Mouse (Mus musculus) left cerebral cortex, postnatal 36 days (tissue): ENCODE data around the gene Slc1a3. TPM values are rescaled to one million over a fixed set of nuclear protein-coding genes. Genes with fewer than 3 reads are reported as not detected.
"Not testable (repeated sequence)": the region's sequence is repeated elsewhere in the genome, so short reads cannot be mapped to it uniquely, and the experiment has no call there.

Experiments
- DNase-seq, 2 experiments: peaks; one replicate each; pipeline ENCODE4 v3.0.0; 2021 to 2022; ENCODE audit warnings: low spot score in 2 of 2, mixed read lengths in 1 of 2
- intact Hi-C: fragments of 180-260 bp; cut with DNase I; formaldehyde crosslinking; loops from one replicate; pipeline ENCODE4 v1.15.1; 2025
- total RNA-seq, 2 experiments: library from RNA; stranded (reverse); gene quantifications; 2 replicates each; pipeline ENCODE4 v1.2.3; 2021

The Slc1a3 gene
- total RNA-seq, 2 experiments from 2014 or later: 311 to 320 TPM

DNA sequence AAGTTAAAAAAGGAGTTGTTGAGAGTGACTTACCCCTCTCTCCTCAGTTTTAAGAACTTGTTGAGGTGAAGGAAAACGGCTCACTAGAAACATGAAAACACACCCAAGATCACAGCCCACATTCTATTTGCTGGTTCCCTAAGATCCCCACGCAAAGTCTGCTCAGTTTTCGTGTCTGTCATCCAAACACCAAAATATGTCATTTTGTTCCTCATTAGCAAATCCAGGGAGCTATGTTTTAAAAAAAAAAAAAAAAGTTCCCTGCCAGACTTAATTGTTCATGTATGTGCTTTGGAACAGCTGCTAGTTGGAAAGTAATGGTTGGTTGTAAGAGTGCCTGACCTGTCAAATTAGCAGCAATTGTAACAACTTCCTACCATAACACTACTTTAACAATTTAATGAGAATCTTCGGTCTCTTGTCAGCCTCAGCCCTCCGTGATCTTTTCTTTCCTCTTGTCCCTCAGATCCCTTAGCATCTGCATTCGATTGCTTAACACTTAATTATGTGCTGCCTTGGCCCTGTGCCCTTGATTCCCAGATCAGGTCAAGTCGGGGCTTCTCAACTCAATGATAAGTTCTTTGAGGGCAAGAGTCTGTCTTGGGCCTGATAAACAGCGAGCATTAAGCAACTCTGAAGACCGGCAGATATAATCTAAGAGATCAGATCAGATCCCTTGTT, 1.2 kb upstream of the Slc1a3 start:
- DNase-seq: no peak
- intact Hi-C loops: no loop called here

DNA sequence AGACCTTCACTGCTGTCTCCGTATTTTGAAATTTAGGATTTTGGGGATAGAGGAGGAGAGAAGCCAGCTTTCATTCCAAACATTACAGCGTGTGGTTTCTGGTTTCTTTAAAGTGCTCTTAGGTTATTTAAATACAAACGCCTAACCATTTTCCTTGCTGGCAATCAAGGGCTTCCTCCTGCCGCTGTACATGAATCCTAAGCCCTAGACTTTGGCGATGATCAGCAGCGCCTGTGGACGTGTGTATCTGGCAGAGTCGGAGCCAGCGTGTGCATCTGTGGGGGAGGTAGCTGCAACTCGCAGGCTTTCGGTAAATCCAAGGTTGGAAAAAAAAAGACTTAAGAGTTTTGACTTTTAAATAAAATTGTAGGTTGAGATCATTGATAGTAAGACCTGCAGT, 986 bp downstream of the Slc1a3 start:
- DNase-seq: no peak
- intact Hi-C loops: loop anchor here (5.0 to 10.0 kb wide), 2 partner anchors 47 to 175 kb away; no protein-coding TSS in a partner anchor

DNA sequence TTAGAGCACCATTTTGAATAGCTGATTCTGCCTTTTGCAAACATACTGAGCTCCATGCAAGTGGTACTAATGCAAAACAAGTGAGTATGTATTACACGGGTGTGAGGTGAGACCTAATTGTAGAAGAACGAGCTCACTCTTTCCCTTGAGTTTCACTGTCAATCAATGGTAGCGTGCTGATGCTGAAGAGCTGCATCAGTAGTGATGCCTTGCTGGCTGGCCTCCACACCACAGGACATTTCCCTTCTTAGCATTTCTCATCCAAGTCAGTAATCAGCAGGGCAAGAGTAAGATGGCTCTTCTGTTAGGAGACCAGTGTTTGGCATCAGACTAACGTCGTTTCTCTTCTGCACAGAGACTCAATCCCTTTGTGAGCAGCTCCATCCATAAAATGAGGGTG, 4.0 kb downstream of the Slc1a3 start:
- intact Hi-C loops: loop anchor here (5.0 to 10.0 kb wide), 2 partner anchors 44 to 178 kb away; no protein-coding TSS in a partner anchor

DNA sequence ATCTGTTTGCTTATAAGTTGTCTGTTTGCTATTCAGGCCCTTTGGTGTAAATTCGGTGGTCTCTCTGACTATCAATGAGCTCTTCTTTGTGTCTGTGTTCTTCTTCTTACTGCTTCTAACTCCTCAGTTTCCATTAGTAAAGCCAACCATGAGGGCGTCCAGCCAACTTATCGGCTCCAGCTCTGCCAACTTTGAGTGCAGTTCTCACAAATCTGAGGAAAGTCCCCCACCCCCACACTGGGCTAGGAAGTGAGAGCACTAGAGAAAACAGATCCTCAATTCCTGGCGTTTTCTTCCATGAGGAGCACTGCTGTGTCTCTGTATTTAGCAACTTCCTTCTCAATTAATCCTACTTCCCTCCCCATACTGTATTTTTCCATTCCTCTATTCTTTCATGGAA, 4.4 kb downstream of the Slc1a3 start:
- DNase-seq: peak in 1 of 2 experiments; percentile 25
- intact Hi-C loops: loop anchor here (5.0 to 10.0 kb wide), 2 partner anchors 44 to 179 kb away; no protein-coding TSS in a partner anchor

More for the DNA sequence above, 4.0 kb downstream of the Slc1a3 start:
- DNase-seq: no peak

DNA sequence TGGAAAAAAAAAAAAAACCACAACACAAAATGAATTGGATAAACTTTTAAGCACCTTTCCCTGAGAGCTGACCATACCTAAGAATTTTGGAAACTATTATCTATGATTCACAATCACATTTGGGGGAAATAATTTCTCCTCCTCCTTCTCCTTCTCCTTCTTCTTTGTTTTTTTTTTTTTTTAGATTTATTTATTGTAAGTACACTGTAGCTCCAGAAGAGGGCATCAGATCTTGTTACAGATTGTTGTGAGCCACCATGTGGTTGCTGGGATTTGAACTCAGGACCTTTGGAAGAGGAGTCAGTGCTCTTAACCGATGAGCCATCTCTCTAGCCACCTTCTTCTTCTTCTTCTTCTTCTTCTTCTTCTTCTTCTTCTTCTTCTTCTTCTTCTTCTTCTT, 5.0 kb downstream of the Slc1a3 start:
- not testable (repeated sequence) for DNase-seq
- intact Hi-C loops: loop anchor here (5.0 to 10.0 kb wide), 2 partner anchors 43 to 179 kb away; no protein-coding TSS in a partner anchor

DNA sequence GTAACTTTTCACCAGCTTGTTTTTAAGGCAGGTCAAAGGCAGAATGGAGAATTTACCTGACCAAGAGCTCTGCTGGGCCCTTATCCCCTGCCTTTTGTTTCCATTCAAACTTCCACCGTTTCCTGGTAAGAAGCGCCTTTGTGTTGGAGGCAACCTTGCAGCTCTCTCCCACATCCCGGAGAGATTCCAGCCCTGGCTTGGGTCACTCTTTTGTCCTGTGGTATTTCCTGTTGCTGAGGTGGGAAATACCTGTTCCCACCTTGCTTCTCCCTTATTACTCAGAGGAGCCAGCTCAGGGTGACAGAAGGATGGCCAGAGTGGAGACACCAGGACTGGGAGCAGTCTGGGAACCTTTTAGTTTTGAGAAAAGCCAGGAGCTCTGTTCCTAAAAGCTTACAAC, 12.6 kb downstream of the Slc1a3 start:
- intact Hi-C loops: loop anchor here (5.0 kb wide), 1 partner anchor 71 kb away; no protein-coding TSS in a partner anchor
- DNase-seq: no peak

DNA sequence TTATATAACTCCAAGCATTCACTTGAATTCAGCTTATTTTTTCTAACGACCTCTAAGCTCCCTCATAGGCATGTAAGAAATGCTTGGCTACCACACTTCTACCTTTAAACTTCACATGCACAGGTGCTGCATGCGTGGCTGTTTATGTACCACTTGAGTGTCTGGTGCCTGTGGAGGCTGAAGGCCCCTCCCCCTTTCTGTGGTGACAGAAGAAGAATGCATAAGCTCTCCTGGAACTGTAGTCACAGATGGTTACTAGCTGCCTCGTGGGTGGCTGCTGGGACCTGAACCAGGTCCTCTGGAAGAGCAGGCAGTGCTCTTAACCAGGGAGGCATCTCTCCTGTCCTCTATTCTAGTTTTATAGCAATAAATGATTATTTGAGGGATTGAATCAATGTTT, 13.1 kb downstream of the Slc1a3 start:
- intact Hi-C loops: loop anchor here (5.0 kb wide), 1 partner anchor 70 kb away; no protein-coding TSS in a partner anchor
- peak in 1 of 2 experiments; percentile 22 for DNase-seq

DNA sequence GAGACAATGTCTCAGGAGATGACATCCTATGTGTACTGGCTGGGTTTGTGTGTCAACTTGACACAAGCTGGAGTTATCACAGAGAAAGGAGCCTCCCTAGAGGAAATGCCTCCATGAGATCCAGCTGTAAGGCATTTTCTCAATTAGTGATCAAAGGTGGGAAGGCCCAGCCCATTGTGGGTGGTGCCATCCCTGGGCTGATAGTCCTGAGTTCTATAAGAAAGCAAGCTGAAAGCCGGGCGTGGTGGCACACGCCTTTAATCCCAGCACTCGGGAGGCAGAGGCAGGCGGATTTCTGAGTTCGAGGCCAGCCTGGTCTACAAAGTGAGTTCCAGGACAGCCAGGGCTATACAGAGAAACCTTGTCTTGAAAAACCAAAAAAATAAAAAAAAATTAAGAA, 20.4 kb downstream of the Slc1a3 start:
- DNase-seq, intact Hi-C loops: not testable (repeated sequence)

DNA sequence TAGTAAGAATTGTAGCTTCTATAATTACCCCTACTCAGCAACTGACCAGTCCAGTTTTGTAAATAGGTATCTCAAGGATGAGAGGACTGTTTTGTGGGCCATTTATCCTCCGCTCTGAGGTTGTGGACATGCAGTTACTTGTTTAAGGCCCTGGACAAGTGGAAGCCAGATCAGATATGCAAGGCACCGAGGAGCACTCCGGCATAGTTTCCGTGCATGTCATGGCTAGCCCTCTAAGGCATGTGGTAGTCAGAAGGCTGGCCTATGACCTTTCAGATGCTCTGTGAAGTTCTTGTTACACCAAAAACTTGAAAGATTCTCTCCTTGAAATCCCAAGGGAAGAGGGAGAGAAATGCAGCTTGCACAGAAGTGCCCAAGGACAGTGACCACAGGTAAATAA, 23.7 kb downstream of the Slc1a3 start:
- intact Hi-C loops: no loop called here
- no peak for DNase-seq

DNA sequence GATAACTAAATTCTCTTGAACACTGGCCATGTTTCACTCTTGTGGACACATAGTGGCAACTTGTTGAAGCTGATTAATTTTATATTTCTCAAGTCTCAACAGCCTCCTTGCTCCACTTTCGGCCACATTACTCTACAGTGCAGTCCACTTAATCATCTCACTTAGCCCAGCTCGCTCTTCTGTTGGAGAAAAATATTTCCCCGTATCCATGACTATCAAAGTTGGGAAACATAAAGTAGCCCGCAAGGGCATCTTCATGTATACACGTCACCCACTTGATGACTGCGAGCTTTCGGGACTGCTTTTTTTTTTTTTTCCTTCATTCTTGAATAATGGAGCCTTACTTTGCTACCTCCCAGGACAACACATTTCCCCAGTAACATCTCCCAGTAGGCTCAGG, 25.1 kb downstream of the Slc1a3 start:
- intact Hi-C loops: no loop called here
- no peak for DNase-seq

DNA sequence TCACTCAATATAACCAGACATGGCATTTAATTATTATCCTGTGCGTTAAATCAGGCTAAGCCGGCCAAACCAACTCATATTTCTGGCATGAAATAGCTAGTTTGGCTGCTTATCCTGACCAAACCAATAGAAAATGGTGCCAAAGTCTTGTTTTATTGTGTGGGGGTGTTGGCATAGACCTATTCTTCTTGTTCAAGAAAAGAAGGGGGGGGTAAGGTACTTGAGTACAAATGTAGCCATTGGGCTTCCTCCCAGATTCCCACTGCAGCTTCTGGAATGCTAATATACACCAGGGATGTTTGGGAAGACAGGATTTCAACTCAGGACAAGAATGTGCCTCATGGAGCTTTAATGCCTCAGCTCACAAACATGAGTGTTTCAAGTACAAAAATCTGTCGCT, 26.3 kb downstream of the Slc1a3 start:
- intact Hi-C loops: no loop called here
- no peak for DNase-seq

DNA sequence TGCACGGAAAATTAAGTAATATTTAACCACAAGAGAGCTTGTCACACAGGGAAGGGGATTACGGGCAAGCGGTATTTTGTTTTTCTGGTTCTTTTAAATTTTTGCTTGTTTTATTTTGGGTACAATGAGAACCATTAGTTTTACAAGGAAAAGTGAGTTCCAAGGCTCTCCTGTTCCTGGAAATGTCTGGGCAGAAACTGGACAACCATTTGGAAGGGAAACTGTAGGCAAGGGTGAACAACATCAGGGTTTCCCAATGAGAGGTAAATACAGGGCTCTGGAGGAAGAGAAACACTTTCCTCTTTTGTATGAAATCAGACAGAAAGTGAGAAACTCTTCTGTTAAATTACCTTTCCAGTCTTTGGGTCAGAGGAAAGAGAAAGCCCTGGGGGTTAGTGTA, 27.7 kb downstream of the Slc1a3 start:
- DNase-seq: no peak
- intact Hi-C loops: no loop called here

DNA sequence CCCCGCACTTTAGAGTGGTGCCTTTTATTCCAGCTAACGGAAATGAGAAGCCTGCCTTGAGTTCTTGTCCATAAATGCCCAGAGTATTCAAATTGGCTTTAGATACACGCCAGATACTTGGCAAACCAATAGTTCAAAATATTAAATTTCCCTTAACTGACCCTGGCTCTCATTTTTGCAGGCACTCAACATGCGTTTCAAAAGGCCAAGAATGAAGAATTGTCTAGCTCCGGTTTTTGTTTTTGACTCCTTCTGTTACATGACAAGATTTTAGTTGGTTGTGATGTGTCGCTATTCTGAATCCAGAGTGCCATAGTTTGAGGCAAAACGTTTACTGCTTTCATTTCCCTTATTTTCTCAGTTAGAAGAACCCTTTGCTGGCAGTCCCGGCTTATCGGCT, 28.1 kb downstream of the Slc1a3 start:
- no peak for DNase-seq
- intact Hi-C loops: no loop called here

DNA sequence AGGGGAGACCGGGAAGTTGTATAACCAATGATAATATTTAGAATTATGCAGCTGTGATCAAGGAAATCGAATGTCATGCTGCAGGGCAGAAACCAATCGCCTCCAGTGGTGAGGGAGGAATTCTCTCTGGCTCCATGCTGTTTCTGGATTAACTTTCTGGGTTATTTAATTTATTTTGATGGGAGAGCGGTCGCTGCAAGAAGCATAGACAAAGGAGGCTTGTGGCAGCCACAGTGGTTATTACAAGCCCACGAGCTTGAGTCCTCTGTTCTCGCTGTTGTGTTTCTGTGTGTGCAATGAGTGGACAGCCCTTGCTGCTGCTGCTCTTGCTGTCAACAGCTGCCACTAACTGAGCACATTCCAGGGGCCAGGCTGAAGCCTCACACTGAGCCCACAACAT, 28.6 kb downstream of the Slc1a3 start:
- DNase-seq: no peak
- intact Hi-C loops: no loop called here

DNA sequence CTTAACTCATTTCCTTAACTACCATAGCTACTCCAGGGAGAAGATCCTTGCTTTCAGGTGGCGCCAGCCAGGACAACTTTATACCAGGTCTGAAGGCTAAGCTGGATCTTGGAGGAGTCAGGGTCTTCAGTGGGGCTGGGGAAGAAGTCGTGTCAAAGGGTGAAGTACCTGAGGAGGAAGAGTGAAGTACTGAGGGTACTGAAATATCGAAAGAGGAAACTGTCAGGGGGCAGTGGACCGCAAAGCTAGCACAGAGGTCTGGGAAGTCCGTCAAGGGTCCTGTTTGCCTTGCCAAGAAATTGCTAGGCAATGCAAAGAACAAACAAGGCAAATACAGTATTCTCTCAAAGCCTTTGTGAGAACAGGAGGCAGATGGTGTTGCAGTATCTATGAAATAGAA, 29.6 kb downstream of the Slc1a3 start:
- DNase-seq: no peak
- intact Hi-C loops: no loop called here

DNA sequence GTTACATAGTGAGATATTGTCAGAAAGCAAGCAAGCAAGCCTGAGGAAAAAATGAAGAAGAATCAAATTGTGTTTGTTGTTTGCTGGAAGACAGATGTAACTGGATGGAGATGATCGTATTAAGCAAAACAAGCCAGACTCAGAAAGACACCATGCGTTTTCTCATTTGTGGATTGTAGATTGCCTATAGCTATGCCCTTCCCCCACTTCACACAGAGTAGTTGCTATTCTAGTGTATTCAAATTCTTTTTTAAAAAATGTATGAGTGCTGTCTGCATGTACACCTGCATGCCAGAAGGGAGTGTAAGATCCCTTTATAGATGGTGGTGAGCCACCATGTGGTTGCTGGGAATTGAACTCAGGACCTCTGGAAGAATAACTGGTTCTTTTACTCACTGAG, 33.6 kb downstream of the Slc1a3 start:
- DNase-seq: no peak
- intact Hi-C loops: no loop called here

DNA sequence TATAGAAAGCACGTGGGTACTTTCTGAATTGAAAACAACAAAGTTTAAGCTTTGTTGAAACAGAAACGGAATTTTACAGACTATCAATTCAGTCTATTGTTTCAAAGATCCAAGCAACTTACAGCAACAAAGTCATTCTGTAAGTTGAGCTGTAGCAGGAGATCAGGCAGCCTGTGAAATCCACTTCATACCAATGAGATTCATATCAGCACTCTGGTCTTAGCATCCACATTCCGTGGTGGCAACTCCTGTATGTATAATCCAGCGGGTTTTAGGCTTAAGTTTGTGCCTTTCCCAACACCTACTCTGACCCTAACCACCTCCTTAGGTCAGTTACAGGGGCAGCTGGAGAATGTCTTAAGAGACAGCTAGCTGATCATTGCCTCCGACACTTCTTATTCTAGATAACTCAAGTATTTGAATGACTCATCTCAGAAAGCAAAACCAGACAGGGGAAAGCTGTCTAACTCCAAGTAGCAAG, 34.3 kb downstream of the Slc1a3 start:
- intact Hi-C loops: no loop called here

DNA sequence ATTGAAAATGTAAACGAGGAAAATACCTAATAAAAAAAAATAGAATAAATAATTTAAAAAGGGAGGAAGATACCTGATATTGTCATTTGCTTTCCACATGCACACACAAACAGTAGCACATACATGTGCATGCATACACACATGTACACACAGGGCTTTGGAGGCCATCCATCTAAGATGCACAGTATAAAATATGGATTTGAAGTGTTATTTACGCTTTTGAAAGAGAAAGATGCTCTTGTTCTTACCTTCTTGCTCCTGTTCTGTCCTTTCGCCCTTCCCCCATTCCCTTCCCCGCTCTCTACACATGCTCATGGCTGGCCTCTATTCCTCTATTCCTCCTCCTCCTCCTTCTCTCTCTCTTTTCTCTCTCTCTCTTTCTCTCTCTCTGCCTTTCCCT, 34.9 kb downstream of the Slc1a3 start:
- DNase-seq: no peak
- intact Hi-C loops: no loop called here

More for the DNA sequence above, 34.3 kb downstream of the Slc1a3 start:
- DNase-seq: no peak

DNA sequence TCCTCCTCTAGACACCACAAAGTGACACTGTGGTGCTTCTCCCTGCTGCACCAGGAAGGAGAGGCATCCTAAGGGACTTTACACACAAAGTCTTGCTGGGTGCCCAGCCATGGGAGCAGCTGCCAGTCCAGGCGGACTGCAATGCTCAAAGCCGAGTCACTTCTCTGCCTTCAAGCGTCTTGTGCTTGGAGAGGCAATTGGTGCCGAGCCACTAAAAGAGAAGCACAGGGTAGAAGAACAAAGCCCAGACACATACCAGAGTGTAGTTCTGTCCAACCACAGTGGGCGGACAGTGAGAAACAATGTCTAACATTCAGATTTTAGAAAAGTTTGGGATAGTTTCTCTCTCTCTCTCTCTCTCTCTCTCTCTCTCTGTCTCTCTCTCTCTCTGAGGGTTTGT, 38.0 kb downstream of the Slc1a3 start:
- intact Hi-C loops: no loop called here
- no peak for DNase-seq

DNA sequence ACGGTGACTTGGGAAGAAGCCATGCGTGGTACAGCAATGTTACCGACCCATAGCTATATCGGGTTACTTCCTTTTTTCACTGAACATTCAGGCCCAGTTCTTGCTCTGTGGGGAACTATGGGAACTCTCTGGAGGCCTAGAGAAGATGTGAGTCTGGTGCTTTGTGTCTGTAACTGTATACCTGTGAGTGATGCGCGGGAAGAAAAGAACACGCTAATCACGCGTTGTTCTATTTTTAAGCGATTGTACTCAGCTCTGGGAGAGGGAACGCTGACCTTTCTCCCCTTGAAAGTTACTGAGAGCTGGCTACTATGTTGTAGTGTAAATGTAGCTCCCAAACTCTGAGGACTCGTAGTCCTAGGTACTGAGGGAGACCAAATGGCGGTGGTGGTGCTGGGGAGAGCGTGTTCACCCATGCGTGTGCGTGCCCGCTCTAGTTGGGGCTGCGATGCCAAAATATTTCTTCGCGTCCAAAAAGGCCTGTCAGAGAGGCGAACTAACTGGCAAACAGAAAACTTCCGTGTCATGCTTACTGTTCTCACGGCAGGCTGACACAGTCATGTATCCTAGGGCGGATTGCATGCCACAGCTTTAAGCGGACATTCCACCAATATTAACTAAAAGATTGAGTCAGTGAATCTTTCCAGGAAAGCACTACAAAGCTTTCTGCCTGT, 42.6 kb downstream of the Slc1a3 start:
- intact Hi-C loops: no loop called here
- DNase-seq: no peak
